Mouse (Mus musculus) stomach, embryonic 15.5 days (tissue): Measurements from ENCODE around the gene Micu1. TPM values are rescaled to one million over a fixed set of nuclear protein-coding genes. Genes with fewer than 3 reads are reported as not detected.
A peak's percentile ranks its signal among the peaks of the same experiment; 100 is the strongest.

Experiments used
- ATAC-seq: fragments of 200-750 bp; cut with Nextera tagmentation; 2 replicates; pipeline ENCODE4 v1.8.0; 2017; ENCODE audit warnings: low read depth, moderate number of reproducible peaks, moderate TSS enrichment; ENCODE audit not compliant: insufficient read depth, low FRiP score
- H3K27ac ChIP-seq: fragments of 300-500 bp; sonication (generic); 2 replicates; pipeline ENCODE4 v1.5.1; 2015; ENCODE audit warnings: mild to moderate bottlenecking, inconsistent platforms
- H3K27me3 ChIP-seq: fragments of 300-500 bp; sonication (generic); replicated peaks from 2 replicates; pipeline ENCODE4 v1.6.1; 2015; ENCODE audit warnings: inconsistent platforms
- H3K36me3 ChIP-seq: fragments of 300-500 bp; sonication (generic); 2 replicates; pipeline ENCODE4 v1.6.1; 2015; ENCODE audit warnings: inconsistent platforms
- H3K4me1 ChIP-seq: fragments of 300-500 bp; sonication (generic); 2 replicates; pipeline ENCODE4 v1.6.1; 2015; ENCODE audit warnings: inconsistent platforms
- H3K4me2 ChIP-seq: fragments of 300-500 bp; sonication (generic); 2 replicates; pipeline ENCODE4 v1.6.1; 2015; ENCODE audit warnings: mild to moderate bottlenecking, inconsistent platforms
- H3K4me3 ChIP-seq: fragments of 300-500 bp; sonication (generic); replicated peaks from 2 replicates; pipeline ENCODE4 v1.5.1; 2015; ENCODE audit warnings: inconsistent platforms
- H3K9ac ChIP-seq: fragments of 300-500 bp; sonication (generic); 2 replicates; pipeline ENCODE4 v1.6.1; 2015; ENCODE audit warnings: inconsistent platforms
- H3K9me3 ChIP-seq: fragments of 300-500 bp; sonication (generic); 2 replicates; pipeline ENCODE4 v1.6.1; 2016; ENCODE audit warnings: inconsistent platforms
- whole genome bisulfite sequencing: fragments of 180-500 bp; shearing (Covaris S2); methylation state at CpG from one replicate; pipeline ENCODE4 v1.1.7; 2015; 5-methylcytosine and 5-hydroxymethylcytosine counted together
- polyA plus RNA-seq: library from polyadenylated mRNA; unstranded; fragments of >200 nt; fragmentation: Nextera tagmentation; extraction: Ambion mirVana; gene quantifications from 2 replicates; pipeline ENCODE4 v1.2.1, GENCODE M21; 2015

Gene Micu1
- polyA plus RNA-seq, 1 experiment from 2014 or later = 66.2 TPM

DNA sequence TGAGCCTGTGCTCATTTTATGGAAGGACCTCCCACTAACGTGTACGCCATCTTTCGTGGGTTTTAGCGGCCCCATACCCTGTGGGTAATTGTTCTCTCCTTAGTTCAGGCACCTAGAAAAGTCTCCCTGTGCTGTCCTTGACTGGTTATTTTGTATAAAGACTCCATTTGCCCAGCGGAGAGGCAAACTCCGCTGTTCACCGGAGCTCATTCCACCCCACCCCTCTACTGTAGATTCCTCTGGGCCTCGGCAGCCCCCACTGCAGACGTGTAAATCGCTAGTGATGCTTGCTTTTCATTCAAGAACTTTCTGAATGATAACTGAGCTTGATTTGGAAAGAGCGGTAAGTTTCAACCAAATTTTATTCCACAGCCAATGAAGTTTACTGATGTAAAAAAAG is 53.4 kb downstream of the Micu1 start:
- Histone ChIP-seq H3K36me3 (peaks cover 4% of the 10 kb centered on the region; the same call in 1 of the 2 replicates), H3K4me1 (no peaks in the 10 kb centered on the region), H3K27ac (no peak overlapping the region), H3K4me2 (no peak overlapping the region), H3K9me3 (no peaks in the 10 kb centered on the region), H3K9ac (no peak overlapping the region), H3K4me3 (no peak overlapping the region), H3K27me3 (no peaks in the 10 kb centered on the region)
- ATAC-seq = no peak
- WGBS = 92% methylated on average over 11 of the region's 11 CpGs

GRCm38 (mm10) chr10:59756090-59756489 is 53.8 kb downstream of the Micu1 start:
- no peak overlapping the region for H3K4me3 ChIP-seq
- no peak for ATAC-seq
- no peak overlapping the region for H3K4me2 ChIP-seq

GRCm38 (mm10) chr10:59756570-59756969 is 54.3 kb downstream of the Micu1 start:
- H3K27me3 ChIP-seq = no peaks in the 10 kb centered on the region
- H3K9me3 ChIP-seq = no peaks in the 10 kb centered on the region
- H3K4me3 ChIP-seq = no peak overlapping the region
- no peak overlapping the region for H3K4me2 ChIP-seq
- H3K27ac ChIP-seq = no peak overlapping the region
- ATAC-seq = no peak
- H3K4me1 ChIP-seq = no peaks in the 10 kb centered on the region
- H3K36me3 ChIP-seq = peaks cover 4% of the 10 kb centered on the region; the same call in 1 of the 2 replicates
- WGBS = 56% methylated on average over 8 of the region's 8 CpGs
- no peak overlapping the region for H3K9ac ChIP-seq

More at GRCm38 (mm10) chr10:59756090-59756489, 53.8 kb downstream of the Micu1 start:
- H3K9ac ChIP-seq = no peak overlapping the region
- H3K27ac ChIP-seq = no peak overlapping the region
- 80% methylated on average over 12 of the region's 12 CpGs for WGBS
- H3K4me1 ChIP-seq = no peaks in the 10 kb centered on the region
- H3K27me3 ChIP-seq = no peaks in the 10 kb centered on the region
- no peaks in the 10 kb centered on the region for H3K9me3 ChIP-seq
- H3K36me3 ChIP-seq = peaks cover 4% of the 10 kb centered on the region; the same call in 1 of the 2 replicates

DNA sequence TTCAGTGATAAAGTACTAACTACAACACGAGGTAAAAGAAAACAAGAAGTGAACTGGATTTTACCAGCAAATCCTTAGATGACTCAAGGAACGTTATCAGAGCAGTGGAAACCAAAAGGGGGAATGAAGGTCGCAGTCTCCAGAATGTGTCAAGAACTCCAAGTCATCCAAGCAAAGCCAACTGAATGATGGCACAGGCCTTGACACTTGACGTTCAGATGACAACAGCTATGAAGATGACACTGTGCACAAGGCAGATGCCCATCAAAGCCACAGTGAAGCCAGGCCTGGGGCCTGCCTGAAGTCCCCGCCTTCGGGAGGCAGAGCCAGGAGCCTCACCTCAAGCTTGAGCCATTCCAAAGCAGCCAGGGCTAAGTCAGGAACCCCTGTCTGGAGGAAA is 62.5 kb downstream of the Micu1 start:
- no peaks in the 10 kb centered on the region for H3K9me3 ChIP-seq
- ATAC-seq = no peak
- H3K4me2 ChIP-seq = no peak overlapping the region
- WGBS = 95% methylated on average over 6 of the region's 6 CpGs
- no peak overlapping the region for H3K9ac ChIP-seq
- H3K4me1 ChIP-seq = no peaks in the 10 kb centered on the region
- no peaks in the 10 kb centered on the region for H3K36me3 ChIP-seq
- no peak overlapping the region for H3K4me3 ChIP-seq
- no peak overlapping the region for H3K27ac ChIP-seq
- no peaks in the 10 kb centered on the region for H3K27me3 ChIP-seq

GRCm38 (mm10) chr10:59768369-59769079 is 66.2 kb downstream of the Micu1 start:
- ATAC-seq = no peak
- Histone ChIP-seq H3K36me3 (no peaks in the 10 kb centered on the region), H3K4me3 (no peak overlapping the region), H3K27me3 (no peaks in the 10 kb centered on the region), H3K4me1 (no peaks in the 10 kb centered on the region), H3K27ac (no peak overlapping the region), H3K9me3 (no peaks in the 10 kb centered on the region), H3K9ac (no peak overlapping the region), H3K4me2 (no peak overlapping the region)
- WGBS = 61% methylated on average over 13 of the region's 13 CpGs

- Histone ChIP-seq H3K9me3 (no peaks in the 10 kb centered on the region), H3K9ac (no peak overlapping the region), H3K27me3 (no peaks in the 10 kb centered on the region), H3K4me2 (no peak overlapping the region), H3K4me3 (no peak overlapping the region), H3K36me3 (no peaks in the 10 kb centered on the region), H3K27ac (no peak overlapping the region), H3K4me1 (no peaks in the 10 kb centered on the region)
- 84% methylated on average over 6 of the region's 6 CpGs for WGBS
- ATAC-seq = no peak
Observed at GRCm38 (mm10) chr10:59771375-59772048, 69.2 kb downstream of the Micu1 start.

- no peak overlapping the region for H3K27ac ChIP-seq
- H3K9ac ChIP-seq = no peak overlapping the region
- no peaks in the 10 kb centered on the region for H3K27me3 ChIP-seq
- ATAC-seq = no peak
- H3K9me3 ChIP-seq = no peaks in the 10 kb centered on the region
- no peak overlapping the region for H3K4me2 ChIP-seq
- no peak overlapping the region for H3K4me3 ChIP-seq
- no peaks in the 10 kb centered on the region for H3K36me3 ChIP-seq
- H3K4me1 ChIP-seq = no peaks in the 10 kb centered on the region
- WGBS = 80% methylated on average over 2 of the region's 2 CpGs
Observed at GRCm38 (mm10) chr10:59772049-59772397, 69.7 kb downstream of the Micu1 start.

GRCm38 (mm10) chr10:59773441-59774140 is 71.3 kb downstream of the Micu1 start:
- 86% methylated on average over 13 of the region's 13 CpGs for WGBS
- Histone ChIP-seq H3K4me3 (no peak overlapping the region), H3K4me2 (no peak overlapping the region), H3K9ac (no peak overlapping the region), H3K4me1 (no peaks in the 10 kb centered on the region), H3K27me3 (no peaks in the 10 kb centered on the region), H3K27ac (no peak overlapping the region), H3K9me3 (no peaks in the 10 kb centered on the region), H3K36me3 (no peaks in the 10 kb centered on the region)
- no peak for ATAC-seq

- H3K9ac ChIP-seq = no peak overlapping the region
- H3K4me3 ChIP-seq = no peak overlapping the region
- WGBS = 78% methylated on average over 3 of the region's 3 CpGs
- no peaks in the 10 kb centered on the region for H3K36me3 ChIP-seq
- no peaks in the 10 kb centered on the region for H3K4me1 ChIP-seq
- no peak for ATAC-seq
- no peaks in the 10 kb centered on the region for H3K27me3 ChIP-seq
- H3K27ac ChIP-seq = no peak overlapping the region
- no peaks in the 10 kb centered on the region for H3K9me3 ChIP-seq
- H3K4me2 ChIP-seq = no peak overlapping the region
Observed at GRCm38 (mm10) chr10:59774141-59774534, 71.9 kb downstream of the Micu1 start.

DNA sequence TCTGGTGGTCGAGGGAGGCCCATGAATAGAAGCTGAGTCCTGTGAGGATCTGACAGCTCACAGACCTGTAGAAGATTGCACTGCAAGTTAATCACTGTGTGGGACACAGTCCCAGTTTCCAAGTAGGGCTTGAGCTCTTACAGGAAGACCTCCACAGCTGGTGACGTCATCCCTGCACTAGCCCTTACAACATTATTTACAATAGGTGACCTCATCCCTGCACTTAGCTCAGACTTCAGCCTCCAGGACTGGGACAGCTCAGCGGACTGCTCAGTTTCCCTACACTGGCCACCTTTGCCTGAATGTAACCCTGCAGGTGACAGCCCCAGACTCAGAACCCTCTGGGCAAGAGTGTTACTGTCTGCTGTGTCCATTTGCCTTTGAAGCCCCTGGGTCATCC is 75.0 kb downstream of the Micu1 start:
- no peak overlapping the region for H3K27ac ChIP-seq
- H3K4me2 ChIP-seq = no peak overlapping the region
- no peak overlapping the region for H3K4me3 ChIP-seq
- no peaks in the 10 kb centered on the region for H3K4me1 ChIP-seq
- 44% methylated on average over 3 of the region's 3 CpGs for WGBS
- ATAC-seq = peak; percentile 72; the same call in 1 of the 2 replicates
- H3K27me3 ChIP-seq = no peaks in the 10 kb centered on the region
- no peaks in the 10 kb centered on the region for H3K9me3 ChIP-seq
- H3K36me3 ChIP-seq = no peaks in the 10 kb centered on the region
- H3K9ac ChIP-seq = no peak overlapping the region

DNA sequence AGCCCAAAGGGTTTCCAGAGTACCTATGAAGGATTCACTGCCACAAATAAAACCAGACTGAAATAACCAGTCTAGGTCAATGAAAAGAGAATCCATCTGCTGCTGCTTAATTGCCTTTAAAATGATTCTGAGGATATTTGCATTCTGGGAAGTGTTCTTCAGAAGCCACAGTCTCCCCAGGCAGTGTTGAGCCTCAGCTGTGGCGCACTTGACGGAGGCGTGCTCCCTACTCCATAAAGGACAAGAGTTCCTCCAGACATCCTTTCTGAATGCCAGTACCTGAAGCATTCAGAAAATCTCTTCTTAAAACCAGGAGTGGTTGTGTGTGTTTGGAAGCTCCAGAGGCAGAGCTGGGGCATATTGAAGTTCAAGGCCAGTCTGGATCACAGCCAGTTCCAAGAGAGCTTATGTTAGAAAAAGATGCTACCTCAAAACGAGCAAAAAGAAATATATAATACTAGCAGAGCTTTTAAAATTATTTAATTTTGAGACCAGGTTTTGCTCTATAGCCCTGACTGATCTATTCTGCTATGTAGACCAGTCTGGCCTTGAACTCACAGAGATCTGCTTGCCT is 75.9 kb downstream of the Micu1 start:
- H3K27ac ChIP-seq = no peak overlapping the region
- no peaks in the 10 kb centered on the region for H3K9me3 ChIP-seq
- H3K4me2 ChIP-seq = no peak overlapping the region
- no peaks in the 10 kb centered on the region for H3K27me3 ChIP-seq
- no peaks in the 10 kb centered on the region for H3K36me3 ChIP-seq
- no peaks in the 10 kb centered on the region for H3K4me1 ChIP-seq
- no peak for ATAC-seq
- H3K9ac ChIP-seq = no peak overlapping the region
- WGBS = 87% methylated on average over 4 of the region's 4 CpGs
- no peak overlapping the region for H3K4me3 ChIP-seq

DNA sequence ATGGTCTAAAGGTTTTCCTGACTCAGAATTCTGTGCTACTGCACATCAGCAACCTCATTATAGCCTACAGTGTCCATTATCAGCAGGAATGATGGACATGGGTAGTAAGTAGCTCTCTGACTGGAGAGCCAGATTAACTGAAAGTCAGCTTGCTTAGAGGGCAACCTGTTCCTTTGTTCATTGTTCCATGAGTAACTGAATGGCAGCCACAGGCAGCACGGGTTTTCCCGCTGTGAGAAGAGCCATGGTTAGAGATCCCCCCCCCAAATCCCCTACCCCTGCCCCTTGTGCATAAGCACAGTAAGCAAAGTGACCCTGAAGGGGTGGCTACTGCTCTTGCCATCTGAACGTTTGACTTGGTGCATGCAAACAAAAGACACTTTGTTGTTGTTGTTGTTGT is 78.4 kb downstream of the Micu1 start:
- H3K36me3 ChIP-seq = no peaks in the 10 kb centered on the region
- H3K4me2 ChIP-seq = no peak overlapping the region
- ATAC-seq = no peak
- no peak overlapping the region for H3K9ac ChIP-seq
- no peak overlapping the region for H3K27ac ChIP-seq
- 60% methylated on average over 3 of the region's 3 CpGs for WGBS
- H3K27me3 ChIP-seq = no peaks in the 10 kb centered on the region
- no peak overlapping the region for H3K4me3 ChIP-seq
- no peaks in the 10 kb centered on the region for H3K9me3 ChIP-seq
- H3K4me1 ChIP-seq = no peaks in the 10 kb centered on the region
